Mouse (Mus musculus) ovary, postnatal 36 days (tissue): ENCODE data around the gene Bhlhe40.

ENCODE experiments used
- DNase-seq: peaks from one replicate; pipeline ENCODE4 v3.0.0; 2022; ENCODE audit warnings: low spot score, mixed read lengths

Bhlhe40 gene

DNA sequence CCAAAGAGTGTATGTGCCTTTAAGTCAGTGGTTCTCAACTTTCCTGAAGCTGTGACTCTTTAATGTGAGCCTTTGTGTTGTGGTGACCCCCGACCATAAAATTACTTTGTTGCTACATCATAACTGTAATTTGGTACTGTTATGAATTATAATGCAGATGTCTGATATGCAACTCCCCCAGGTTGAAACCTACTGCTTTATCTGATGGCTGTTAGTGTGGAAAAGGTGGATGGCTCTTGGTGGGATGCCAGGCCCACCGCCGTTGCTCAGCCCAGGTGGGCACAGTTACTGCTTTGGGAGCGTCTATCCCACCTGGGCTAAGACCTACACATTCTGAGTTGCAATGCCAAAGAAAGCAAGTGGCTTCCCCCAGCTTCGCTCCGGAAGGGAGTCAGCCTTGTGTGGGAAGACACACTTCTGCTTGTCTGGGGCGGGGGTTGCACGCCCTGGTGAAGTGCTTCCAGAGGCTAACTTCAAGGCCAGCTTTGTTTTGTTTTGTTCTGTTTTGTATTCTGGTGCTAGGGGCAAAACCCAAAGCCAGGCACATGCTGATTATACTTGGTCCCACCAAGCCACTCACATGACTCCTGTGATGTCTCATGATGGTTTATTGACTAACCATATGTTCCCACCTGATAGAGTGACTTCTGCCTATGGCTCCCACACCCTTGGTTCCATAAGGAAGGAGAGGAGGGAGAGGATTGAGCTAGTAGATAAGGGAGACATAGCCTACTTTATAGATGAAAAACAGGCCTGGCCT lies 34.7 kb downstream of the Bhlhe40 start:
- no peak for DNase-seq

DNA sequence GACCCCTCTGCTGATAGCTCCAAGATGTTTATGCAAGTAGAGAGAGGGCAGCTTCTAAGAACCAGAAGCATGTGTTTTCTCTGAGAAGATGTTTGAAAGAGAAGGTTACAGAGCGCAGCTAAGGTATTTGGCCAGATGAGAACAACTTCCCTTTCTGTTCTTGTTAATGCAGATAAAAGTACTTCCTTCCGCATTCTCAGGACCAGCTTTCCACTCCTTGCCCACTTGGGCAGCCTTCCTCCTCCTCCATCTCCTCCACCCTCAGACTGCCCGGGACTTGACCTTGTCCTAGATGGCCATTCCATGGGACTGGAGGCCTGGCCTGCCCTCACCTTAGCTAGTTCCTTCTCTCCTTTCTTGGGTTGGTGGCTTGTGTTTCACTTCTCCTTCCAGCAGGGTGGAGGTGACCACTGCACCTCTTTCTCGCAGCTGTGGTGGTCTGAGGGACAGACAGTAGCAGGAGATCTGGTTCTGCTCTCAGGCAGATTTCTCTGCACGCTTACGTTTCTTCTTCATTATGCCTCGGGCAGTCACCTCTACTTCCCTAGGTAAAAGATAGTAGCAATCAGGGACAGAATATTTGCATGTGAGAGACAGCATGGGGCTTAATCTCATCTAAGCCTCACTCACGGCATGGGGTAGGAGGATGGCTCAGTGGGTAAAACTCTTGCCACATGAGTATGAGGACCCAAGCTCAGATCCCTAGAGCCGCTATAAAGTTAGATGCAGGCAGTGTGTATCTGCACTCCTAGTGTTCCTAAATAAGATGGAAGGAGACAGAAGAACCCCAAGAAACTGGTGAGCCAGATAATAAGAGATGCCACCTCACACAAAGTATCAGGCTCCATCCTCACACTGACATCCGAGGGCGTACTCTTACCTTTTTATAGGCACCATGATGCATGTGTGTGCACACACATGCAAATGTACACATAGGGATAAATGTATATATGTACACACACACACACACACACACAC lies 35.7 kb downstream of the Bhlhe40 start:
- no peak for DNase-seq

DNA sequence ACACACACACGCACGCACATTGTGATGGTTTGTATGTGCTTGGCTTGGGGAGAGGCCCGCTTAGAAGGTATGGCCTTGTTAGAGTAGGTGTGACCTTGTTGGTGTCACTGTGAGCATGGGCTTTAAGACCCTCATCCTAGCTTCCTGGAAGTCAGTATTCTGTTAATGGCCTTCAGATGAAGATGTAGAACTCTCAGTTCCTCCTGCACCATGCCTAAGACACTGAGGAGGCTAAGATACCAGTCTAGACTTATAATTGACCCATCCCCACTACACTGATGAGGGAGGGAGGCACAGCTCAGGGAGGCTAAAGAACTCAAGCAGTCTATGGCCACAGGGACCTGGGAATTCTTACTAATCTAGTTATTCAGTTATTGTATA lies 36.4 kb downstream of the Bhlhe40 start:
- no peak for DNase-seq

DNA sequence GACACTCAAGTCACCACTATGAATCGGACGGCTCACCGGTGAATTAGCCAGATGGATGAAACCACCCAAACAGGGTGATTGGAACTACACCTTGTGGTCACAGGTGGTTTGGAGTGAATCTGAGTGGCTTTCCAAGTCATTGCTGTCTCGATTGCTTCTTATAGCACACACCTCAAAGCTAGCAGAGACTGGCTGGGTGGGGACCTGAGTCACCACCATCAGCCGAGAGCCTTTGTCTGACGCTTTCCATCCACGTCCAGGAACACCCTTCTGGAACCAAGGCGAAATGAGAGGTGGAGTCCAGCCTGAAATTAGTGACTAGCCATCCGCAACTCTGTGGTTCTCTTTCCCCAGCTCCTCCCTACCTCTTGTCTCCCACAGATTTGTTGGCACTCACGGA lies 36.9 kb downstream of the Bhlhe40 start:
- DNase-seq: no peak

DNA sequence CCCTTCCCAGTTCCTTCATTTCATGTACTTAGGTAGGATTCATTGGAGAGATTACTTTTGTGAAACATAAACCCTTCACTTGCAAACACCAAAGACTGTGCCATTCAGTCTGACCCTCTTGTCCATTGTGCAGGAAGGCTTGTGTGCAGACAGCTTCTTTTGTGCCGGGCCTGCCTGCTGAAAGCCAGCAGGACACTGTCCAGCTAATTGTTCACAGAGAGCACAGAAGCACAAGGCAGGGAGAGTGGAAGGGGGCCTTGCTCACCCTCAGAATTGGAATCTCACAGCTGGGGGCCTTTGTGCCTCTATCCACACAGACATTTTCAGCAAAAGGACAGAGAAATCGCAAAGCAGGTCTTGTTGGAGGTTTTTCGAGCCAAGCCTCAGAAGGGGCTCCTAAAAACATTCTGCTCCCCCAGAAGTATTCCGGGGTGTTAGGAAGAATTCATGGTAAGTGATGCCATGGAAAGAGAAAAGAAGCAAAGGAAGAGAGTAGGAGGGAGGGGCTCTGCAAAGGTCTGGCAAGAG lies 38.0 kb downstream of the Bhlhe40 start:
- no peak for DNase-seq

DNA sequence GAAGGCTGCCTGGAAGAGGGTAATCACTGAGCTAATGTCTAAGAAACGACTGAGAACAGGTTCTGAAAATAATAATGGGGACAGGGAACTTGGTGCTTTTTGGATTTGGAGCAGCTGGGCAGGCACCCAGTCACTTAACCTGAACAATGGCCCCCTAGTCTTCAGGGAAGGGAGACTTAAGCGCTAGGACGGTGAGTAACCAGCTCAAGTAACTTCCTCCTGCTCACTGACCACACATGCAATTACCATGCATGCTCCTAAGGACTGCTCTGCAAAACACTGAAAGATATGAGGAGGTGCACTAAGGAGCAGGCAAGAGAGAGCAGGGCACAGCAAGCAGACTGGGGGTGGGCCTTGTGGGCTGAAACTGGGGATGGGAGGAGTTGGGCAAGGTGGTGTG lies 39.2 kb downstream of the Bhlhe40 start:
- DNase-seq: no peak

DNA sequence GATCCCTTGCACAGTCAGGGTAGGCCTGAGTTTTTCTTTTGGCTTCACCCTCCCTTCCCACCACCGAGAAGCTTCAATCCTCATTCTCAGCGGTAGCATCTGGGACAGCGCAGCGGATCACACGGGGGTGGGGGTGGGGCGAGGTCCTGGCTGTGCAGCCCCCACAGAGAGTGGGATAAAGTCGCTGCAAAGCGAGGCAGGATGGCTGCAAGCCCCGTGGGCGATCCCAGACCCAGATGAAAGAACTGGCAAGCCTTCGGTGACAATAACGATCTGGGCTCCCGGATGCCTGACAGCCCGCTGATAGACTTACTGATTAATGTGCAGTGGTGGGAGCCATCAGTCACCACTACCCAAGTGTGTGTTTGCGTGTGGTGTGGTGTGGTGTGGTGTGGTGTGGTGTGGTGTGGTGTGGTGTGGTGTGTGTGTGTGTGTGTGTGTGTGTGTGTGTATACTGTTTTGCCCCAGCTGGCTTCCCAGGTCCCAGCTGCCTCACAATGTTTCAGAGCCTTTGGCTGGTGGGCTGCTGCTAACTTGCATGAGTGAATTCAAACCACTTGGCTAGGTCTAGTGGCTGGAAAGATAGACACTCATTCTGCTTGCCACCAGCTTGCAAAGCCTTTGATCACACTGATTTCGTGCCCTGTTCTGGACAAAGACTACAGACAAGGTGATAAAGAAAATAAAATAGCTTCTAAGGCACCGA lies 40.4 kb downstream of the Bhlhe40 start:
- no peak for DNase-seq

DNA sequence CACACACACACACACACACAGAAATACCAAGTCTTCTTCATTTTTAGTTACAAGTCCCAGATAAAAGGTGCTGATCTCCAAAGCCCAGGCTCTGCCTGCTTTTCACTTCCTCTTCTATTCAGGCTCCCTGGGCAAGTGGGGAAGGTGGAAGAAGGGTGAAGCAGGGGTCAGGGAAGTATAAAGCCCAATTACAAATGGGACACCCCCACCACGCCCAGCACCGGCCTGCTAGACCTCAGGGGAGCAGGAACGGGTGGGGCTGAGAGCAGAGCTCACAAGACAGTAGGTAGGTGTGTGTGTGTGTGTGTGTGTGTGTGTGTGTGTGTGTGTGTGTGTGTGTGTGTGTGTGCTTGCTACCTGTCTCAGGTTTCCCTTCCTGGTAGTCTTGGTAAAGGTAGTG lies 42.2 kb downstream of the Bhlhe40 start:
- DNase-seq: no peak

DNA sequence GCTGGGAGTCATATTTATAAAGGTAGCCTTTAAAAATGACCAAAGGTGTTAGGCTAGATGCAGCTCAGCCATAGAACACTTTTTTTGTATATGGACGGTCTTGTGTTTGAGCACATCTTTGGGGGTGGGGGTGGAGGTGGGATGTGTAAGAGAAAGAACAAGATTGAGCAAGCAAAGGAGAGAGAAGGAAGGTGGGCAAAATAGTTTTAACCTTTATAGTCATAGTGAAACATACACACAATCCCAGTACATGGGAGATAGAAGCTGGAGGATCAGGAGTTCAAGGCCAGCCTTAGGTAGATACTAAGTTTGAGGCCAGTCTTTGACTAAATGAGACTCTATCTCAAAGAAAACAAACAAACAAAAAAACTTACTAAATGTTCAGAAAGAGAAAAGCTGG lies 42.7 kb downstream of the Bhlhe40 start:
- no peak for DNase-seq

DNA sequence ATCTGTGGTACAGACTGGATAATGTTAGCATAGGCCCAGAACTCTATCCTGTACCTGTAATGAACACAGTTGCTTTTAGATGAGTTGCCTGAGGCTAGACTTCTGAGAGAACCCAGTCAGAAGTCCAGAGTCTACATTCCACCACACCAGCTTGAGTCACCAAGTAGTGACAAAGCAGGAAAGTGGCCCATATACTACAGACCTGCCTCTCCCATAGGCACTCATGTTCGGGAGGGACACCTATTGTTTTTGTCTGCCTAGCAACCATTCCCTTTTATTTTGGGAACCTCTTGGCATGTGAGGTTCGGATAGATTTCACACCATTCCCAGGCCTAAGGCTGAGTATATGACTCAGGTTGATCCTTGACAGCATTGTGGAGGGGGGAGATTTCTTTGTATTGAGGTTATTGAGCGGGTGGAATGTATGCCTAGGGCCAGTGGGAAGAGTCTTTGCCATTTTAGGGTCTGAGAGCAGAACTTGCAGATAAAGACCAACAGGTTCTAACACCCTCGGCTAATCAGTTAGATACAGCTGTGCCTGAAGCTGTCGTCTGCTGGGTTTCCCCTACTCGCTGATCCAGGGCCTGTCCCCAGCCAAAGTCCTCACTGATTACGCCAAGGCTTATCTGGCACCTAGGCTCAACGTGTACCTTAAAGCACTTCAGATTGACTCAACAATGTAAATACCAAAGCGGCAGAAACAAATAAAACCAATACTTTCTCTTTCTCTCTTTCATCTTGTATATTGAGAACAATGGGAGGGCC lies 44.1 kb downstream of the Bhlhe40 start:
- DNase-seq: no peak

DNA sequence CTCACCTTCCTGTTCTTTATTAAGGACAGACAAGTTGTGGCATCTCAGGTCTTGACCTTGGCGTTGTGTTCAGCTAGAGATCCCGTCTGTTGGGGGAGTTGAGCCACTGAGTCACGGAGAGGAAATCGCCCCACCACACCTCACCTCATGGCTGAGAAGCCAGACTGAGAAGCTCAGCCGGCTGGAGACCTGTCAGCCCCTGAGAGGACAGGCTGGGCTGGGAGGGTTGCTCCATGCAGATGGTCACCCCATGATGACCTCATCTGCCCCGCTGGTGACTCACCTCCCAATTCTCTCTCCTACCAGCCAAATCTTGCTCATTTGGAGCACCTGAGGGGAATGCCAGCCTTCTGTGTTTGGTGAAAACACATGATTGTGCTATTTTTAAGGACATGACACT lies 45.5 kb downstream of the Bhlhe40 start:
- no peak for DNase-seq

DNA sequence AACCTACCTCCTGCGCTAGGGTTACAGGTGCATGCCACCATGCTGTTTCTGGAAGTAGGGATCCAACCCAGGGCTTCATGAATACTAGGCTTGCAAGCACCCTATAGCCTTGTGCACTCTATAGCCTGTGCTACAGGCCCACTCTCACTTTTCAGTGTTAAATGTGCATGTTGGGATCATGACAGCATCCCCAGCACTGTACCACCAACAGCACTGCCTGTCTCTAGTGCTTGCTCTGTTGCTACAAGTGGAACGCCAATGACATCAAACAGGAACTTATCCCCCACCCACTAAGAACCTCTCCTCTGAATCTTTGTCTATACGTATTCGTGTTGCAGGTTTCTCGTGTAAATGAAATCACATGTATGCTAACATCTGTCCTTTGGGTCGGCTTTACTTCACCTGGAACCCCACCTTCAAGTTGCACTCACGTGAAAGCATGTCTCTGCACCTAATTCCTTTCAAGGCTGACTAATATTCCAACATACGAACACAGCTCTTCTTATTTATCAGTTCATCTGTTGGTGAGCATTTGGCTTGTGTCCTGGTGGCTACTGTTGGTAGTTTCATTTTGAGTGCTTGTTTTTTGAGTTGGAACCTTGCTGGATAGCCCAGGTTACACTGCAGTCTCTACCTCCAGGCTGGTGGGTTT lies 46.7 kb downstream of the Bhlhe40 start:
- DNase-seq: no peak

DNA sequence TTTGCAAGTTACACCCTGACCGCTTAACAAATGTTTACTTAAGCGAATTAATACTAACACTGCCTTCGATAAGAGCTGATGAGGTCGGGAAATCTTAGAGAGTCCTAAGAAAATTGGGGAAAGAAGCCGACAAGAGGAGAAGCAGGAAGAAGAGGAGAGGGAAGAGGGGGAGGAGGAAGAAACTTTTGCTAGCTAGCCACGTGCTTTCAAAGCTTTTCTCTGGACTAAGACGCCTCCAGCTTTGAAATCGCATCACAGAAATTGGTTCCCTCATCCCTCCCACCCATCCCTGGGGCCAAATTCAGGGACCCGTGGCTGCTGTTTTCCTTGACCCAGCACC lies 48.7 kb downstream of the Bhlhe40 start:
- no peak for DNase-seq

DNA sequence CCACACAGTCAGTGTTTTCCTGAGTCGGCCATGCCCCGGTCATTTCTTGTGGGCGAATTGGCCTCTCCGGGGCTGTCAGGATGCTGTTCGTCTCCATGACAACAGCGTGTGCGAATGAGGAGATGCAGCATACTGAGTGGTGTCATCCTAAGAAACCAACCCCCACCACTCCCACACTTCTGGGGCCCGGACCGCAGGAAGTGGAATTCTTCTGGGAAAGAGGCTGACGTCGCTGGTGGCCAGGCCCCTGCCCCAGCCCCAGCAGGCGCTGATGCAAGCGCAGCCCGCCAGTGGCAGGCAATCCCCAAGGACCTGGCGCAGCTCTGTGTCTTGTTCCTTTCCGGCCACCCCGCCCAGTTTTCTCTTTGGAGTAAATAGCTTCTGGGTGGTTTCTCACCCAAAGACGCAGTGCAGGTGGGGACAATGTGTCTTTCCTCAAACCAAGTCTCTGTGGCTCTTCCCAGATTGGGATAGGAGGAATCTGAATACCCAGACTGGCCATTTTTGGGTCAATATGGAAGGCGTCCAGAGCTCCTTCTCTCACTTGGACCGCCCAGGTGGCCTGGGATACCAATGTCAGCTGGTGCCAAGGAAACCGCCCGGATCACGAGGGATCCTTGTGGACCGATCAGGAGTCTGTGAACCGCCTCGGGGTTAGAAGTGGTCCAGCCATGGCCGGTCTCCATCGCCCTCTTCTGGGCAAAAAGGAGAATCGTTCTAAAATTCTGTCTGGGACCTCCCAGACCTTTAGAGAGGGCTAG lies 49.2 kb downstream of the Bhlhe40 start:
- DNase-seq: peak; percentile 70

DNA sequence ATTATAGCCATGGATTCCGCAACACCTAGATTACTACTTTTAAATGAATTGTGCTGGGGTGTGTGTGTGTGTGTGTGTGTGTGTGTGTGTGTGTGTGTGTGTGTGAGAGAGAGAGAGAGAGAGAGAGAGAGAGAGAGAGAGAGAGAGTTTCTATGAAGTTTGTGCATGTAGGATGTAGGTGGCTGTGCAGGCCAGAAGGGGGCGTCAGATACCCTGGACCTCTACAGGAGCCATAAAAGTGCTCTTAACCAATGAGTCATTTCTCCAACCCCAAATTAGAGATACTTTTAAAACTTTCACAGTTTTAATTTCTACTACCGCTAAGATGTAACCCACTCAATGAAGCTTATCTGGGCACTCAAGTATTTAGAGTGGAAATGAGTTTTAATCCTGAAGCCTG lies 50.2 kb downstream of the Bhlhe40 start:
- DNase-seq: no peak

DNA sequence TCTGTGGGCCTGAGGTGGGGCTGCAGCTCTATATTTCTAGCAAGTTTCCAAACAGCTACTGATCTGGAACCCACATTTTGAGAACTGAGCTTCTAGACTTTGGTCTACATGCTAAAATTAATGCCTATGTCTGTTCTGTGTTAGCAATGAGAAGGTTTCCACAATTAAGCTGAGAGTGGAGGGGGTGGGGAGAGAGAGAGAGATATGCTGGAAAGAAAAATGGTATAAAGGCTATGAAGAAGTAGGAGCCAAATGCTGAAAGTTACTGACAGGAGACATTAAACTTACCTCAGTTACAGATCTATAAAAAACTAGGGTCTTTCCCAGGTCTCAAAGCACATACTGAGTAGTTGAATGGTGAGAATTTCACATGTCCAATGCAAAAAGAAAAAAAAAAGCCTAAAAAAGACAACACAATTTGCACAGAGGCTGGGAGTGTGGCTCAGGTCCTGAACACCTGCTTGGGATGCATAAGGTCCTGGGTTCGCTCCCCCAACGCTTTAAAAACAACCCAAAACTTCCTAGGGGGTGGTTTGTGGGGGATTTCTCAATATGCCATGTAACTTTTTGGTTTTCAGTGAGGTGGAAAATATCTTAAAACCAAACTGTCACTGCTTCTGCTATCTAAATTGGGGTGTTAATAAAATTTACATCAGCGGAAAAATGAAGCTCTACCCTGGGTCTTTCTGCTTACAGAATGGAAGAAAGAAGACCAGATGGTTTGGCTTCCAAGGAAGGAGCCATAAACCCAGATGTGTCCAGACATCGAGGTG lies 50.9 kb downstream of the Bhlhe40 start:
- DNase-seq: no peak

DNA sequence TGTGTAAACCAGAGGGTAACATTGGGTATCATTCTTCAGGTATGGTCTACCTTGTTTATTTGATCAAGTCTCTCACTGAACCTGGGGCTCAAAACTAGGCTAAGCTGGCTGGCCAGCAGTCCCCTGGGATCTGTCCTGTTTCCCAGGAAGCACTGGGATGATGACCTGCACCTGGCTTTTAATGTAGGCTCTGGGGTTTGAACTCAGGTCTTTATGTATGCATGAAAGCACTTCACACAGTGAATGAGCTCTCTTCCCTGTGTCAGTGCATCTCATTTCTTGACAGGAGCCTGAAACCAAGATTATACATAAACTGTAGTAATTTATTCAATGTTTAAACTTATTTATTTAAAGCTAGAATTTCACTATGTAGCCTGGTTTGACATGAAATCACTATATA lies 51.7 kb downstream of the Bhlhe40 start:
- no peak for DNase-seq

DNA sequence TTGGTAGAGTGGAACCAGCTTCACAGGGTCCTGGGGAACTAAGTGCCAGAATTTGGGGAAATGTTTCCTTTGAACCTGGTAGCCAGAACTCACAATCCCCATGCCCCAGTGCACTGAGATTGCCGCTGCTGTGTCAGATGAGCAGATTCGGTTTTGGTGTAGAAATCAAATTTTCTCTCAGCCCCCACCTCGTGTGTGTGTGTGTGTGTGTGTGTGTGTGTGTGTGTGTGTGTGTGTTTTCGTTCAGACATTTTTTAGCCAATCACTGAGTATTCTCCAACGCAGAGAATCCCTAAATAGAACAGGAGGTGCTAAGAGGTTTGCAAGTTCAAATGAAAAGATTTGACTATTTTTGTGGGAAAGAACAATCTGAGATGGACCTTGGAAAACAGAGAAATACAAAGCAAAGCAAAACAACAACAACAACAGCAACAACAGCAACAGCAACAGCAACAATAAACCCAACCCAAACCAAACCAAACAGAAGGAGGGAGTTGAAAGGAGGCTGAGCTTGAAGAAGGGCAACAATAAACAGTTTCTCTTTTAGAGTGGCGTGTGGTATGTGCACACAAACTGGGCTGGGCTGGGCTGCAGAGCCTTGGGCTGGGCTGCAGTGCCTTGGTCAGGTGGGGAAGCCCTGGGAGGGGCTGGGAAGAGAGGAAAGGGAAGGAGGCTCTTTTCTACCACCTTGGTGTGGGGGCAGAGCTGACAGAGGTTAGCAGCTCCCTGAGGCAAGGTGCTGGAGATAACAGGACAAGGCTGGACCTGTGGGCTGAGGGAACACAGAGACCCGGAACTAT lies 52.9 kb downstream of the Bhlhe40 start:
- DNase-seq: no peak
